Mouse (Mus musculus) c-Kit-positive CD71-positive TER-119-negative erythroid progenitor cells, embryonic 14.5 days (primary cell): ENCODE results near the gene Ercc6l2.

Experiments used
- DNase-seq: peaks from one replicate; pipeline ENCODE4 v3.0.0-alpha.2; 2013; ENCODE audit warnings: low read depth

The Ercc6l2 gene

DNA sequence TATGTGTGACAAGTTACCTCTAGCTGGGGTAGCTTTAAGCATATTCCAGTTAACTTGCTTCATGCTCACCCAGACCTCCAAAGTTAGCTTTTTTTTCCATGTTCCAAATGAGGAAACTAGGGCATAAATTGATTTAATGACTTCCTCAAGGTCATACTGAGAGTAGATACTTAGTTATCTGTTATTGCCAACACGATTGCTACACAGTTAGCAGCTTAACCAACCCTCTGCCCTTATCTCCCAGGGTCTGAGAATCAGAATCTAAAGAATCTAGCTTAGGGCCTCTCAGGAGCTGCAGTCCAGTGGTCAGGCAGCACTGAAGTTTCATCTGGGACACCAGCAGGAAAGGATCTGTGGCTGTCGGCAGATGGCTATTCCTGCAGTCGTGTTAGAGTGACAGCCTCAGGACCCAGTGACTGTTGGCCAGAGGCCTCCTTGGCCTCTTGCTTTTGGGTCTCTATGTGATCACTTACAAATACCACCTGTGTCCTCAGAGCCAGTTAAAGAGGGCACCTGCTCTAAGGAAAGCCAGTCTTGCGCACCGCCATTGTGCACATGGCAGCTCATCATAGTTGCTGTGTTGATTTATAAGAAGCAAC, 115.0 kb downstream of the Ercc6l2 start:
- DNase-seq, result no peak

DNA sequence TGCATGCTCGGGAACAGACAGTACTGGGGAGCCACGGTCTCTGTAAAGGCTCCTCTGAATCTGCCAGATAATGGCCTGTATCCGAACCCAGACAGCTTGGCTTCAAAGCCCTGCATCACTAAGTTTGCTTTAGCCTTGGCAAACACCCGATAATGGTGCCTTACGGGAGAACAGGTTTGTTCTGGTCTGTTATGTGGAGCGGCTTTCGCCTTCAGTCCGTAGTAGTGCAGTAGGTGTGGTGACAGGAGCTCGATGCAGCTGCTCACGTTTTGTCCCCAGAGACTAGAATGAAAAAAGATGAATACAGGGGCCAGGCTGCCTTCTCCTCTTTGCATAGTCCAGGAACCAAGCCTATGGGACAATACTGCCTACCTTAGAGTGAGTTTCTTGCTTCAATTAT, 115.5 kb downstream of the Ercc6l2 start:
- no peak for DNase-seq

DNA sequence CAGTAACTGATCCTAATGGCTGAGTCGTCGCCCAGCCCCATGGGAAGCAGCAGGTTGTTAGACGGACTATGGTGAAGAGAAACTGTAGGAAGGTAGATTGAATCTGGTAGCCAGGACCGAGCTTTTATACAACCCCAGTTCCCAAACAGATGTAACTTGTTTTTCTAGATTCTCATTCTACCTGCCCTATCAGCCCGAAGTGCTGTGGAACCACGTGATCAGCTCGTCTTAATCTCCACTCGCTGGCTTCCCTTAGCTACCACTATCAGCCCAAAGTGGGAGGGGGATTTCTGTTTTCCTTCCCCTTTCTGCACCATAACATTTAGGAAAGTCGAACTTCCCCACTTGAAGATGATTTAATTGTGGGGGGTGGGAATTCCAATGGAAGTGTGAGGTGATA, 121.3 kb downstream of the Ercc6l2 start:
- DNase-seq, result no peak

DNA sequence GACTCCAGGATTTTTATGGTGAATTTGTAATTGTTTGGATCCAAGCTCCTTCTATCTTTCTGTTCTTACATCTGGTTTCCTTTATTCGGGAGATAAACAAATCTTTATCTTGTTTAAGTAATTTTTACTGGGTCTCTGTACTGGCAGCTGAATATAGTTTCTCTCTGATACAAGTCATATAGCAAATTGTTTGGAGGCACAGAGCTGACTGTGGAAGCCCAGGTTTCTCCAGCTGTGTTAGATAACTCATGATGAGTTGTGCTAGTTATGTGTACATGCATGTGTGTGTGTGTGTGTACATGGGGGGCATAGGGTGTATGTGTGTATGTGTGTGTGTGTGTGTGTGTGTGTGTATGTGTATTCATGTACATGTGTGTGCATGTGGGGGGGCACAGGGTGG, 125.2 kb downstream of the Ercc6l2 start:
- no peak for DNase-seq

DNA sequence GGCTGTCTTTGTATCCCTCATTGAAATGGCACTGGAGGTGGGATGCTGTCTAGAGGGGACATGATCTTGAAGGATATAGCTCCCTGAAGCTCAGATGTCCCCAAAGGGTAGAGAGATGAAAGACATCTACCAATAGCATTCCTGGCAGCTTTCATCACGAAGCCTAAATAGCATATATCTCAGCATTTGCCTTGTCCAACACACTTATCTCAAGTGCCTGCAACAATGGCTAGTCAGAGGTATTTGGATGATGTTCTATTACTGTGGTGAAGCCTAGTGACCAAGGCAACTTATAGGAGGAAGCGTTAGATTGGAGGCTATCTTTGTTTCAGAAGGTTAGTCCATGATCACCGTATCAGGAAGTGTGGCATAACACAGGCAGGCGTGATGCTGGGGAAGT, 126.1 kb downstream of the Ercc6l2 start:
- no peak for DNase-seq

DNA sequence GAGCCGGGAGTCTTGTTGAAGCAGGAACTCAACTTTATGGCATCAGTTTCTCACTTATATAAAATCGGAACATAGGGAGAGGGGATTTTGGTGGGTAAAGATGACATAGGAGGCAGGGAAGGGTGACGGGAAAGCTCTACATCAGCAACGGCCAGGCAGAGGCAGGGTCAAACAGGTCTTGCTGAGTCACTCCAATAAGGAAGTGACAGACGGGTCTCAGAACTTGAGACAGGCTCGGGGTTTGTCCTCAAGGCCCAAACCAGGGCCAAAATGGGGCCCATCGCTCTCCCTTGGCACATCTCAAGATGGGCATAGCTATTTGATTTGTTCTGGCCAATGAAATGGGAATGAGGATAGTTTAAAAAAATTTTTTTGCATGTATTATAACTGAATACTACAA, 128.6 kb downstream of the Ercc6l2 start:
- DNase-seq, result no peak

DNA sequence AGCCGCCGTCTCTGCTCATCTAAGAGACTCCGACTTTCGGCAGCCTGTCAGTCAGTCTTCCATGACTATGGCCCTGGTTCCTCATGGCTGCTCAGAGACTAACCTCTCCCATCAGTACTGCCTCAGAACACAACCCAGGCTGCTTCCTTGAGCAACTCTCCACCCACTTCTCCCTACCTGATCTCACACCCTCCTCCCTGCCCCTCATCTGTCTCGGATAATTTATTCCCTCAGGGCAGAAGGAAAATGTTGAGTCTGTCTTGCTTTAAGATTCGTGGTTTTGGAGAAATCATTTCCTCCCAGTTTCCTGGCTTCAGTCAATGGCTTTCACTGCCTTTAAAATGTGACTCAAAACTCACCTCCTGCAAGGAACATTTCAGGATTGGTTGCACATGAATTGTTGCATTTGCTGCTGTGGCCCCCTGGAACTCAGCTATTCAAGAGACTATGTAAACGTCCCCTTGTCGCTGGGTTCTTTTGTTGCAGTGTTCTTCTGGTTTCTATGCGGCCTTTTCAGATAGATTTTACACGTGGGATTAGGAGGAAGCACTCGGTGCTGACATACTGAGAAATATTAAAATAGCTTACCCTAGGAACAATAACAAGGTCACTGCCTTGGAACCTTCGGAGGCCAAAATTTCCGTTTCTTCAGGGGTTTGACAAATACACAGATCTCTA, 129.4 kb downstream of the Ercc6l2 start:
- DNase-seq, result no peak
